Mouse (Mus musculus) liver, adult 10 weeks (tissue): ENCODE data around the gene Nrxn1. TPM values are rescaled to one million over a fixed set of nuclear protein-coding genes. Genes with fewer than 3 reads are reported as not detected.

Experiments
- polyA plus RNA-seq: library from polyadenylated mRNA; stranded (reverse); fragments of 350-450 nt; fragmentation: Illumina TruSeq; extraction: RNeasy Lipid Tissue Mini Kit (QIAGEN cat#74804); gene quantifications from one replicate; pipeline ENCODE4 v1.2.3, GENCODE M21; 2014; ENCODE audit warnings: low read depth, low replicate concordance

Gene Nrxn1
- 3.8 TPM for polyA plus RNA-seq

DNA sequence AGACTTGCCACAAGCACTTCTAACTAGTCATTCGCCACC, at the start of gene Nrxn1:
Gene Nrxn1 (minus strand): TSS at position 30 of the 39 bp plus-strand sequence.

